Mouse (Mus musculus): ENCODE measurements around the gene Kank2. TPM values are rescaled to one million over a fixed set of nuclear protein-coding genes. Genes with fewer than 3 reads are reported as not detected.
"Not testable (repeated sequence)": the region's sequence is repeated elsewhere in the genome, so short reads cannot be mapped to it uniquely, and the experiment has no call there.

The Kank2 gene
- total and polyA plus RNA-seq, 3 experiments: 0.09 to 2.3 (median 0.60) TPM

DNA sequence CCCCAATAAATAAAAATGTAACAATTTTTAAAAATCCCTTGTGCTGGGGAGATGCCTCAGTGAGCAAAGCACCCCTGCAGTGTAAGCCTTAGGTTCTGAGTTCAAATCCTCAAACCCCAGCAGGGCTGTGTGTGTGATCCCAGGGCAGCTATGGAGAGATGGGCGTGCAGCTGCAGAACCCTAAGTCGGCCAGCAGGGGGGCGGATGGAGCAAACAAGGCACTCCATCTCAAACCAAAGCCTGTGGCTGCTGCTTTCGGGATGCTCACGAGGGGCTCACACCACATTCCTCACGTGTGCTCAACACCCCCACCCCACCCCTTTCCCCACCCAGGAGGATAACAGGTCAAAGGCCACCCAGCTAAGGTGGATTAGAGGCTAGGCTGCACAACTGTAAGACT is 11.6 kb downstream of the Kank2 start:
- in situ Hi-C loops (cut with MboI; ENCODE audit: low pct_ligation_motif_present, low pct_unique_long_range_greater_than_20kb, low sequenced_read_pairs): no loop called here
- no peak for TF ChIP-seq E2F4 (IDR thresholded peaks at IDR 0.05; ENCODE audit: insufficient replicate concordance, low read depth, low read length)
- peak; percentile 48 to 73 for TF ChIP-seq CTCF (conservative IDR thresholded peaks at IDR 0.05 in 1 of 2, IDR thresholded peaks at IDR 0.05 in 1 of 2; ENCODE audit: low read depth in 2 of 2, low read length in 2 of 2)
- TF ChIP-seq BHLHE40 (IDR thresholded peaks at IDR 0.05; ENCODE audit: low read depth, low read length): peak; percentile 84
- TF ChIP-seq JUN (IDR thresholded peaks at IDR 0.05; ENCODE audit: insufficient read depth, low read depth, low read length): no peak
- TF ChIP-seq NRF1 (IDR thresholded peaks at IDR 0.05; ENCODE audit: low read depth, low read length): no peak
- TF ChIP-seq POLR2A (IDR thresholded peaks at IDR 0.05; ENCODE audit: low read depth, low read length): no peak
- peak; percentile 39 for TF ChIP-seq RAD21 (IDR thresholded peaks at IDR 0.05; ENCODE audit: low read depth, low read length)
- no peak for TF ChIP-seq EP300 (IDR thresholded peaks at IDR 0.05; ENCODE audit: low read length)
- no peak for TF ChIP-seq MXI1 (IDR thresholded peaks at IDR 0.05; ENCODE audit: low read depth, low read length)
- TF ChIP-seq UBTF (IDR thresholded peaks at IDR 0.05; ENCODE audit: low read depth, low read length): no peak
- no peak for TF ChIP-seq USF1 (IDR thresholded peaks at IDR 0.05; ENCODE audit: low read depth, low read length)
- TF ChIP-seq ZKSCAN1 (IDR thresholded peaks at IDR 0.05; ENCODE audit: borderline replicate concordance, low read depth, low read length): no peak
- peak; percentile 73 for TF ChIP-seq SMC3 (IDR thresholded peaks at IDR 0.05; ENCODE audit: low read depth, low read length)
- TF ChIP-seq RCOR1 (conservative IDR thresholded peaks at IDR 0.05; ENCODE audit: low read depth, low read length): no peak
- TF ChIP-seq MAFK (IDR thresholded peaks at IDR 0.05; ENCODE audit: insufficient replicate concordance, low read length): no peak
- no peak for TF ChIP-seq ZC3H11A (IDR thresholded peaks at IDR 0.05; ENCODE audit: low read depth, low read length)
- no peak for TF ChIP-seq PAX5 (IDR thresholded peaks at IDR 0.05; ENCODE audit: low read length)
- TF ChIP-seq TCF12 (IDR thresholded peaks at IDR 0.05; ENCODE audit: low read depth, low read length): 0 out of 2 replicates have a peak, but pooled peaks have one; percentile 17
- TF ChIP-seq POLR2AphosphoS2 (IDR thresholded peaks at IDR 0.05; ENCODE audit: low read depth, low read length): no peak
- DNase-seq (ENCODE audit: extremely low read depth): peak; percentile 51
- no peaks in the 10 kb centered on the region for H3K27me3 ChIP-seq (replicated peaks)
- H3K4me2 ChIP-seq (ENCODE audit: insufficient read depth, low read depth, poor library complexity, severe bottlenecking): no peak overlapping the region
- no peaks in the 10 kb centered on the region for H3K79me2 ChIP-seq (replicated peaks; ENCODE audit: control insufficient read depth, extremely low read depth, insufficient read depth, poor library complexity, severe bottlenecking)
- no peaks in the 10 kb centered on the region for H3K36me3 ChIP-seq (replicated peaks in 1 of 2; ENCODE audit: control insufficient read depth in 1 of 2, insufficient read depth in 1 of 2, low read length in 1 of 2)
- no peaks in the 10 kb centered on the region for H3K4me1 ChIP-seq (ENCODE audit: control insufficient read depth in 1 of 2, insufficient read depth in 2 of 2)
- no peaks in the 10 kb centered on the region for H3K9me3 ChIP-seq (replicated peaks; ENCODE audit: low read length)
- H3K27ac ChIP-seq (ENCODE audit: insufficient read depth, low read depth): no peak overlapping the region
- no peak overlapping the region for H3K4me3 ChIP-seq (replicated peaks in 1 of 3; ENCODE audit: low read depth in 2 of 3, low read length in 2 of 3, poor library complexity in 1 of 3)
- H3K9ac ChIP-seq (ENCODE audit: insufficient read depth, low read depth): no peak overlapping the region
- dilution Hi-C loops (cut with MboI; ENCODE audit: extremely low pct_ligation_motif_present, extremely low pct_unique_long_range_greater_than_20kb, low sequenced_read_pairs): no loop called here

DNA sequence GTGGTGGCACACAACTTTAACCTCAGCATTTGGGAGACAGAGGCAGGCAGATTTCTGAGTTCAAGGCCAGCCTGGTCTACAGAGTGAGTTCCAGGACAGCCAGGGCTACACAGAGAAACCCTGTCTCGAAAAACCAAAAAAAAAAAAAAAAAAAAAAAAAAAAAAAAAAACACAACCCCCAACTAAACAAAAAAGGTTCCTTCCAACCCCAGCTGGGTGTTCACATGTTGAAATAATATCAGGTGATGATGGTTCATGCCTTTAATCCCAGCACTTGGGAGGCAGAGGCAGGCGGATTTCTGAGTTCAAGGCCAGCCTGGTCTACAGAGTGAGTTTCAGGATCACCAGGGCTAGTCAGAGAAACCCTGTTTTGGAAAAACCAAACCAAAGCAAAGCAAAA is 12.2 kb downstream of the Kank2 start:
- H3K4me1 ChIP-seq (ENCODE audit: control insufficient read depth in 1 of 2, insufficient read depth in 2 of 2); in situ Hi-C loops (cut with MboI; ENCODE audit: low pct_ligation_motif_present, low pct_unique_long_range_greater_than_20kb, low sequenced_read_pairs); DNase-seq (ENCODE audit: extremely low read depth); H3K4me2 ChIP-seq (ENCODE audit: insufficient read depth, low read depth, poor library complexity, severe bottlenecking); H3K4me3 ChIP-seq (replicated peaks in 1 of 3; ENCODE audit: low read depth in 2 of 3, low read length in 2 of 3, poor library complexity in 1 of 3); H3K9ac ChIP-seq (ENCODE audit: insufficient read depth, low read depth); H3K27me3 ChIP-seq (replicated peaks); dilution Hi-C loops (cut with MboI; ENCODE audit: extremely low pct_ligation_motif_present, extremely low pct_unique_long_range_greater_than_20kb, low sequenced_read_pairs); H3K79me2 ChIP-seq (replicated peaks; ENCODE audit: control insufficient read depth, extremely low read depth, insufficient read depth, poor library complexity, severe bottlenecking); H3K27ac ChIP-seq (ENCODE audit: insufficient read depth, low read depth); H3K36me3 ChIP-seq (replicated peaks in 1 of 2; ENCODE audit: control insufficient read depth in 1 of 2, insufficient read depth in 1 of 2, low read length in 1 of 2); H3K9me3 ChIP-seq (replicated peaks; ENCODE audit: low read length): not testable (repeated sequence)
